8 mouse cellular contexts compared by ENCODE assay signal in genomic region chr4:132309849-132310472, GRCm38 (mm10). TPM values are rescaled to one million over a fixed set of nuclear protein-coding genes. Genes with fewer than 3 reads are reported as not detected.
DNase-seq lines count a peak whose midpoint lies in the region; ATAC-seq and TF ChIP-seq lines count a peak whose summit lies in the region.

No protein-coding gene starts in this region.

- DNase-seq in layer of hippocampus, adult 2 months (ENCODE audit: low spot score in 2 of 2), result no peak
- no peak for DNase-seq in layer of hippocampus, postnatal 36 days
- peak in 1 of 2 experiments; percentile 35 for DNase-seq in cerebellum, adult 2 months
- no peak for DNase-seq in forebrain, postnatal 0 days
- peak; percentile 56 for DNase-seq in liver, adult 2 months (ENCODE audit: extremely low read depth, low read depth, low spot score)
- peak; percentile 57 for DNase-seq in midbrain, postnatal 0 days (ENCODE audit: low spot score)
- peak; percentile 21 to 50 for DNase-seq in thymus, adult 18-20 months

- peak overlapping the region; percentile 81 for H3K4me2 ChIP-seq in forebrain, postnatal 0 days (ENCODE audit: low read depth)
- peak overlapping the region; percentile 79 for H3K4me2 ChIP-seq in intestine, embryonic 15.5 days (replicated peaks)
- peak overlapping the region; percentile 62 for H3K4me2 ChIP-seq in midbrain, postnatal 0 days (ENCODE audit: low read depth, low read length, poor library complexity, severe bottlenecking)

- H3K9ac ChIP-seq in forebrain, postnatal 0 days, result peak overlapping the region; percentile 97
- H3K9ac ChIP-seq in intestine, embryonic 15.5 days, result peak overlapping the region; percentile 82
- H3K9ac ChIP-seq in liver, adult 2 months (ENCODE audit: low read depth, low read length), result peak overlapping the region; percentile 39; the same call in 1 of the 2 replicates
- peak overlapping the region; percentile 86 for H3K9ac ChIP-seq in midbrain, postnatal 0 days (replicated peaks; ENCODE audit: low read length, poor library complexity, severe bottlenecking)

- H3K27me3 ChIP-seq in cerebellum, adult 2 months (ENCODE audit: control insufficient read depth, insufficient read depth, low read length), result no peaks in the 10 kb centered on the region
- H3K27me3 ChIP-seq in forebrain, postnatal 0 days (ENCODE audit: insufficient read depth, low read length), result no peaks in the 10 kb centered on the region
- no peaks in the 10 kb centered on the region for H3K27me3 ChIP-seq in intestine, embryonic 15.5 days (replicated peaks)
- no peaks in the 10 kb centered on the region for H3K27me3 ChIP-seq in liver, adult 2 months (ENCODE audit: control insufficient read depth, insufficient read depth, low read length)
- no peaks in the 10 kb centered on the region for H3K27me3 ChIP-seq in midbrain, postnatal 0 days (ENCODE audit: insufficient read depth, low read length)

- ATAC-seq in forebrain, postnatal 0 days, result no peak
- peak; percentile 40; the same call in 1 of the 2 replicates for ATAC-seq in intestine, embryonic 15.5 days
- no peak for ATAC-seq in midbrain, postnatal 0 days (ENCODE audit: low FRiP score)

- no peaks in the 10 kb centered on the region for H3K9me3 ChIP-seq in forebrain, postnatal 0 days (ENCODE audit: low read length)
- H3K9me3 ChIP-seq in intestine, embryonic 15.5 days, result no peaks in the 10 kb centered on the region
- H3K9me3 ChIP-seq in midbrain, postnatal 0 days (ENCODE audit: low read length), result no peaks in the 10 kb centered on the region

- TF ChIP-seq POLR2A in cerebellum, adult 2 months (IDR thresholded peaks at IDR 0.05; ENCODE audit: borderline replicate concordance, insufficient read depth, low read length), result no peak
- no peak for TF ChIP-seq POLR2A in liver, adult 2 months (IDR thresholded peaks at IDR 0.05; ENCODE audit: extremely low read depth, insufficient read depth, low read length)

- H3K4me1 ChIP-seq in cerebellum, adult 2 months (ENCODE audit: control insufficient read depth, insufficient read depth, low read length), result peaks cover 6% of the 10 kb centered on the region; the same call in 1 of the 2 replicates
- peaks cover 12% of the 10 kb centered on the region; the same call in 1 of the 2 replicates for H3K4me1 ChIP-seq in forebrain, postnatal 0 days (ENCODE audit: insufficient read depth)
- H3K4me1 ChIP-seq in intestine, embryonic 15.5 days (replicated peaks), result peaks cover 7% of the 10 kb centered on the region; the same call in 1 of the 2 replicates
- peaks cover 7% of the 10 kb centered on the region; the same call in 1 of the 2 replicates for H3K4me1 ChIP-seq in liver, adult 2 months (ENCODE audit: control insufficient read depth, insufficient read depth, low read length)
- H3K4me1 ChIP-seq in midbrain, postnatal 0 days (ENCODE audit: insufficient read depth, low read length), result no peaks in the 10 kb centered on the region; the same call in 1 of the 2 replicates

- peaks cover 32% of the 10 kb centered on the region for H3K36me3 ChIP-seq in forebrain, postnatal 0 days (ENCODE audit: insufficient read depth)
- H3K36me3 ChIP-seq in intestine, embryonic 15.5 days, result peaks cover 22% of the 10 kb centered on the region
- peaks cover 28% of the 10 kb centered on the region for H3K36me3 ChIP-seq in liver, adult 2 months (ENCODE audit: control insufficient read depth, insufficient read depth, low read length)
- H3K36me3 ChIP-seq in midbrain, postnatal 0 days (ENCODE audit: insufficient read depth, low read length), result peaks cover 23% of the 10 kb centered on the region

- peak overlapping the region; percentile 88 for H3K4me3 ChIP-seq in layer of hippocampus, adult 2 months
- H3K4me3 ChIP-seq in cerebellum, adult 2 months (replicated peaks; ENCODE audit: insufficient read depth, low read depth, low read length), result peak overlapping the region; percentile 75
- peak overlapping the region; percentile 76 for H3K4me3 ChIP-seq in forebrain, postnatal 0 days (ENCODE audit: low read depth, low read length)
- H3K4me3 ChIP-seq in intestine, embryonic 15.5 days (replicated peaks), result peak overlapping the region; percentile 73
- no peak overlapping the region for H3K4me3 ChIP-seq in liver, adult 2 months (ENCODE audit: insufficient read depth, low read depth, low read length)
- H3K4me3 ChIP-seq in midbrain, postnatal 0 days (ENCODE audit: low read depth, low read length), result peak overlapping the region; percentile 62

- peak; percentile 78 for TF ChIP-seq CTCF in layer of hippocampus, adult 2 months (conservative IDR thresholded peaks at IDR 0.05)
- TF ChIP-seq CTCF in cerebellum, adult 2 months (IDR thresholded peaks at IDR 0.05; ENCODE audit: borderline replicate concordance, insufficient read depth, low read depth, low read length), result peak; percentile 28; the same call in 1 of the 2 replicates
- TF ChIP-seq CTCF in forebrain, postnatal 0 days (IDR thresholded peaks at IDR 0.05; ENCODE audit: low read depth), result peak; percentile 61
- TF ChIP-seq CTCF in liver, adult 2 months (IDR thresholded peaks at IDR 0.05; ENCODE audit: low read depth, low read length), result peak; percentile 36
- peak; percentile 69 for TF ChIP-seq CTCF in midbrain, postnatal 0 days (IDR thresholded peaks at IDR 0.05)

- peak overlapping the region; percentile 97 for H3K27ac ChIP-seq in layer of hippocampus, adult 2 months
- no peak overlapping the region for H3K27ac ChIP-seq in cerebellum, adult 2 months (ENCODE audit: insufficient read depth, low read length)
- peak overlapping the region; percentile 97 for H3K27ac ChIP-seq in forebrain, postnatal 0 days (ENCODE audit: low read depth, low read length)
- H3K27ac ChIP-seq in intestine, embryonic 15.5 days, result peak overlapping the region; percentile 88
- H3K27ac ChIP-seq in liver, adult 2 months (replicated peaks; ENCODE audit: insufficient read depth, low read depth, low read length), result 0 out of 2 replicates have a peak overlapping the region, but pooled peaks have one; percentile 13
- H3K27ac ChIP-seq in midbrain, postnatal 0 days (ENCODE audit: low read depth, low read length), result peak overlapping the region; percentile 95

- H3K79me2 ChIP-seq in liver, adult 2 months (ENCODE audit: control insufficient read depth, insufficient read depth, low read length), result peaks cover 3% of the 10 kb centered on the region; the same call in 1 of the 2 replicates

- WGBS in cerebellum, adult 2 months, result 27% methylated on average over 10 of the region's 10 CpGs
- 29% methylated on average over 10 of the region's 10 CpGs for WGBS in forebrain, postnatal 0 days
- 29% methylated on average over 10 of the region's 10 CpGs for WGBS in intestine, embryonic 15.5 days
- WGBS in liver, adult 2 months, result 29% methylated on average over 10 of the region's 10 CpGs
- WGBS in midbrain, postnatal 0 days, result 30% methylated on average over 10 of the region's 10 CpGs

RNA-seq across cellular contexts. Expression of gene Rab42, which starts 6.8 kb away (rescaled TPM):
- 1 to 10 TPM; 1.2 to 2.1 TPM for total RNA-seq in layer of hippocampus, adult 2 months (2021)
- 1 to 10 TPM; 1.2 to 2.6 TPM for total RNA-seq in layer of hippocampus, postnatal 36 days (2021)
- polyA plus RNA-seq in cerebellum, adult 2 months (2012; rRNA removed), result 2.2 and 3.1 TPM in 2 replicates
- total RNA-seq in forebrain, postnatal 0 days (2014; rRNA removed), result 0.71 and 1.8 TPM in 2 replicates
- polyA plus RNA-seq in forebrain, postnatal 0 days (2015; fragmentation: Nextera tagmentation; extraction: Ambion mirVana), result 2.3 and 2.5 TPM in 2 replicates
- 3.6 and 3.9 TPM in 2 replicates for polyA plus RNA-seq in intestine, embryonic 15.5 days (2015; fragmentation: Nextera tagmentation; extraction: Ambion mirVana)
- 0.40 TPM in 1 of 2 replicates, not detected in the other for total RNA-seq in liver, adult 2 months (2014; rRNA removed)
- polyA plus RNA-seq in liver, adult 2 months (2012; rRNA removed), result not detected in 2 replicates
- 0.38 and 3.3 TPM in 2 replicates for total RNA-seq in midbrain, postnatal 0 days (2014; rRNA removed)
- 4.2 and 4.3 TPM in 2 replicates for polyA plus RNA-seq in midbrain, postnatal 0 days (2015; fragmentation: Nextera tagmentation; extraction: Ambion mirVana)

RNA-seq across cellular contexts. Expression of gene Trnau1ap, which starts 19.4 kb away (rescaled TPM):
- 10 to 100 TPM; 20.7 to 26.0 TPM for total RNA-seq in layer of hippocampus, adult 2 months (2021)
- 10 to 100 TPM; 18.6 to 19.6 TPM for total RNA-seq in layer of hippocampus, postnatal 36 days (2021)
- 17.9 and 19.1 TPM in 2 replicates for polyA plus RNA-seq in cerebellum, adult 2 months (2012; rRNA removed)
- 57.2 and 62.1 TPM in 2 replicates for total RNA-seq in forebrain, postnatal 0 days (2014; rRNA removed)
- 62.1 and 75.6 TPM in 2 replicates for polyA plus RNA-seq in forebrain, postnatal 0 days (2015; fragmentation: Nextera tagmentation; extraction: Ambion mirVana)
- polyA plus RNA-seq in intestine, embryonic 15.5 days (2015; fragmentation: Nextera tagmentation; extraction: Ambion mirVana), result 74.5 and 82.9 TPM in 2 replicates
- 28.3 and 29.5 TPM in 2 replicates for total RNA-seq in liver, adult 2 months (2014; rRNA removed)
- 11.2 and 12.2 TPM in 2 replicates for polyA plus RNA-seq in liver, adult 2 months (2012; rRNA removed)
- 47.7 and 55.2 TPM in 2 replicates for total RNA-seq in midbrain, postnatal 0 days (2014; rRNA removed)
- polyA plus RNA-seq in midbrain, postnatal 0 days (2015; fragmentation: Nextera tagmentation; extraction: Ambion mirVana), result 56.9 and 63.0 TPM in 2 replicates

RNA-seq across cellular contexts. Expression of gene Taf12, which starts 35.8 kb away (rescaled TPM):
- 10 to 100 TPM; 24.6 to 26.2 TPM for total RNA-seq in layer of hippocampus, adult 2 months (2021)
- total RNA-seq in layer of hippocampus, postnatal 36 days (2021), result 10 to 100 TPM; 23.6 to 23.7 TPM
- 22.5 and 24.3 TPM in 2 replicates for polyA plus RNA-seq in cerebellum, adult 2 months (2012; rRNA removed)
- total RNA-seq in forebrain, postnatal 0 days (2014; rRNA removed), result 8.0 and 15.2 TPM in 2 replicates
- polyA plus RNA-seq in forebrain, postnatal 0 days (2015; fragmentation: Nextera tagmentation; extraction: Ambion mirVana), result 27.8 and 30.5 TPM in 2 replicates
- 37.7 and 39.8 TPM in 2 replicates for polyA plus RNA-seq in intestine, embryonic 15.5 days (2015; fragmentation: Nextera tagmentation; extraction: Ambion mirVana)
- 5.7 and 7.5 TPM in 2 replicates for total RNA-seq in liver, adult 2 months (2014; rRNA removed)
- 5.0 and 5.1 TPM in 2 replicates for polyA plus RNA-seq in liver, adult 2 months (2012; rRNA removed)
- 9.0 and 19.8 TPM in 2 replicates for total RNA-seq in midbrain, postnatal 0 days (2014; rRNA removed)
- polyA plus RNA-seq in midbrain, postnatal 0 days (2015; fragmentation: Nextera tagmentation; extraction: Ambion mirVana), result 30.3 and 33.1 TPM in 2 replicates

RNA-seq across cellular contexts. Expression of gene Rcc1, which starts 43.4 kb away (rescaled TPM):
- total RNA-seq in layer of hippocampus, adult 2 months (2021), result 10 to 100 TPM; 12.8 to 13.6 TPM
- 10 to 100 TPM; 11.9 to 13.4 TPM for total RNA-seq in layer of hippocampus, postnatal 36 days (2021)
- 8.4 and 9.6 TPM in 2 replicates for polyA plus RNA-seq in cerebellum, adult 2 months (2012; rRNA removed)
- total RNA-seq in forebrain, postnatal 0 days (2014; rRNA removed), result 19.1 and 22.4 TPM in 2 replicates
- 23.3 and 24.9 TPM in 2 replicates for polyA plus RNA-seq in forebrain, postnatal 0 days (2015; fragmentation: Nextera tagmentation; extraction: Ambion mirVana)
- 90.5 and 90.9 TPM in 2 replicates for polyA plus RNA-seq in intestine, embryonic 15.5 days (2015; fragmentation: Nextera tagmentation; extraction: Ambion mirVana)
- 3.0 and 4.2 TPM in 2 replicates for total RNA-seq in liver, adult 2 months (2014; rRNA removed)
- 2.8 and 4.0 TPM in 2 replicates for polyA plus RNA-seq in liver, adult 2 months (2012; rRNA removed)
- total RNA-seq in midbrain, postnatal 0 days (2014; rRNA removed), result 18.7 and 23.4 TPM in 2 replicates
- polyA plus RNA-seq in midbrain, postnatal 0 days (2015; fragmentation: Nextera tagmentation; extraction: Ambion mirVana), result 21.7 and 21.9 TPM in 2 replicates

RNA-seq across cellular contexts. Expression of gene Gmeb1, which starts 48.6 kb away (rescaled TPM):
- total RNA-seq in layer of hippocampus, adult 2 months (2021), result 10 to 100 TPM; 25.2 to 28.3 TPM
- 10 to 100 TPM; 21.3 to 24.7 TPM for total RNA-seq in layer of hippocampus, postnatal 36 days (2021)
- polyA plus RNA-seq in cerebellum, adult 2 months (2012; rRNA removed), result 20.5 and 20.6 TPM in 2 replicates
- total RNA-seq in forebrain, postnatal 0 days (2014; rRNA removed), result 17.1 and 21.3 TPM in 2 replicates
- 18.0 and 34.0 TPM in 2 replicates for polyA plus RNA-seq in forebrain, postnatal 0 days (2015; fragmentation: Nextera tagmentation; extraction: Ambion mirVana)
- 27.8 and 31.3 TPM in 2 replicates for polyA plus RNA-seq in intestine, embryonic 15.5 days (2015; fragmentation: Nextera tagmentation; extraction: Ambion mirVana)
- 3.3 and 5.4 TPM in 2 replicates for total RNA-seq in liver, adult 2 months (2014; rRNA removed)
- 4.0 and 6.0 TPM in 2 replicates for polyA plus RNA-seq in liver, adult 2 months (2012; rRNA removed)
- 10.6 and 21.0 TPM in 2 replicates for total RNA-seq in midbrain, postnatal 0 days (2014; rRNA removed)
- 28.8 and 30.5 TPM in 2 replicates for polyA plus RNA-seq in midbrain, postnatal 0 days (2015; fragmentation: Nextera tagmentation; extraction: Ambion mirVana)

Comparison
In these comparisons a context has a peak if more than half of its experiments do, and no peak if none do; other contexts are left out.
1. DNase-seq: peak in liver, adult 2 months (single experiment), midbrain, postnatal 0 days (single experiment) and thymus, adult 18-20 months (2 of 2); none in layer of hippocampus, adult 2 months (0 of 2), layer of hippocampus, postnatal 36 days (0 of 2) and forebrain, postnatal 0 days (single experiment).
2. CTCF ChIP-seq: peak in every context shown above with its lines; median percentile 78 in layer of hippocampus, adult 2 months; 69 in midbrain, postnatal 0 days; 61 in forebrain, postnatal 0 days; 36 in liver, adult 2 months; 28 in cerebellum, adult 2 months.
3. H3K9ac ChIP-seq: peak in every context shown above with its lines; median percentile 97 in forebrain, postnatal 0 days; 86 in midbrain, postnatal 0 days; 82 in intestine, embryonic 15.5 days; 39 in liver, adult 2 months.
4. Peak in every context shown above with its lines, with median percentiles within 50 percentile points of each other: H3K4me2 ChIP-seq.